Mouse (Mus musculus): ENCODE measurements around the gene Myo10. TPM values are rescaled to one million over a fixed set of nuclear protein-coding genes. Genes with fewer than 3 reads are reported as not detected.

Myo10 gene
- polyA plus RNA-seq, 1 experiment from 2014 or later: 40.5 TPM

DNA sequence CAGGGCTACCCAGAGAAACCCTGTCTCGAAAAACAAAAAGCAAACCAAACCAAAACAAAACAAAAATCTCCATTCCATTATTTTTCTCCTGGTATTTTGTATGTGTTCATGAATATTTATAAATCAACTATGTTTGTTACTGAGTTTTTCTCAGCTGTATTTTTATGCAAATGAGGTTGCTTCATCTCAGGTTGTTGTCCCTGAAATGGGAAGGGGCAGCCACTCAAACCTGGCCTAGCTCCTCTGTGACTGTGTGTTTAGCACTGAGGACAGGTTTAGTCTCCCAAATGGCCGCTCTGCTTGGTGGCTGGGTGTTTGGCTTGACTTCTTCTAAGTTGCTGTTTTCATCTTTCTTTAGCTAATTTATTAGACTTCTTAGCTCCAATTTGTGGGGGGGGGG, 138.7 kb downstream of the Myo10 start:
- no peak for ATAC-seq (replicated peaks; ENCODE audit: low FRiP score)
- 91% methylated on average over 2 of the region's 2 CpGs for WGBS
- no peak overlapping the region for H3K4me3 ChIP-seq (replicated peaks)
- peaks cover 36% of the 10 kb centered on the region for H3K4me1 ChIP-seq
- no peak overlapping the region for H3K9ac ChIP-seq
- no peak overlapping the region for H3K27ac ChIP-seq
- no peak overlapping the region for H3K4me2 ChIP-seq
- no peaks in the 10 kb centered on the region for H3K9me3 ChIP-seq (replicated peaks)
- peaks cover 35% of the 10 kb centered on the region for H3K36me3 ChIP-seq
- H3K27me3 ChIP-seq: no peaks in the 10 kb centered on the region

DNA sequence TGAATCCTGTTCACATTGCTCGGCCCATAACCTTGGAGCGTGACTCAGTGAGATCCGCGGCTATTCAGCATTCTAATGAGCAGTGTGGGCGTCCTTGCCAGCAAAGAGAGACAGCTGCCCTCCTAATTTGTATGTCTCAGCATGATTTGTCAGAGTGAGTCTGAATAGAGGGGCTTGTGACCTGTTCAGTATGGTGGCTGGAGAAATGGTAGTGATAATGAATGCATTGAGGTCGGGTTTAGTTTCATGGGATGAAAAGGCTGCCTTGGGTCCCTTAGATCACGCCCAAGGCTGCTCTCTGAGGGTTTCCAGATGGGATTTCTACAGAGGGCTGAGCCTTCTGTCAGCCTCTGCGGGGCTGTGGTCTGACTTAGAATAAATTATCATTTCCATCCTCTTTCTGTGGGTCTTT, 139.5 kb downstream of the Myo10 start:
- no peak overlapping the region for H3K27ac ChIP-seq
- no peak overlapping the region for H3K4me3 ChIP-seq (replicated peaks)
- H3K4me2 ChIP-seq: no peak overlapping the region
- no peaks in the 10 kb centered on the region for H3K27me3 ChIP-seq
- H3K36me3 ChIP-seq: peaks cover 28% of the 10 kb centered on the region
- H3K9ac ChIP-seq: no peak overlapping the region
- H3K4me1 ChIP-seq: peaks cover 36% of the 10 kb centered on the region
- WGBS: 27% methylated on average over 8 of the region's 8 CpGs
- ATAC-seq (replicated peaks; ENCODE audit: low FRiP score): no peak
- H3K9me3 ChIP-seq (replicated peaks): no peaks in the 10 kb centered on the region

DNA sequence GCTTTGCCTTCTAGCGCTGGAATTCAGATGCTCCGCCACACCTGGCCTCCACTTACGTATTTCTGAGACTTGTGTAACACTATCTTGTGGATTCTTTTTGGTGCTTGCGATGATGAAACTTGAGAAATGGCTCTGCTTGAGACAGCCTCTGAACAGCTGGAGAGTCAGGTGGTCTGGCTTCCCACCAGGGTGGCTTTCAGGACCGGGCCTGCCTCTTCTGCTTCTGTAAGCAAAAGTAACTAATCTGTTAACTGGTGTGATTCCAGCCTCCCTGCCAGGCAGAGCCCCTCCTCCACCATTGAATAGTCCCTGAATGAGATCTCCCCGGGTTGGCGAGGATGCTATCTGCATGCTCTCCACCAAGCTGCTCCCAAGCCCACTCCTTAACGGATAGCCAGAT, 140.0 kb downstream of the Myo10 start:
- peaks cover 41% of the 10 kb centered on the region for H3K4me1 ChIP-seq
- no peaks in the 10 kb centered on the region for H3K9me3 ChIP-seq (replicated peaks)
- peaks cover 28% of the 10 kb centered on the region for H3K36me3 ChIP-seq
- no peak overlapping the region for H3K4me2 ChIP-seq
- no peaks in the 10 kb centered on the region for H3K27me3 ChIP-seq
- H3K27ac ChIP-seq: no peak overlapping the region
- no peak overlapping the region for H3K9ac ChIP-seq
- 41% methylated on average over 8 of the region's 8 CpGs for WGBS
- 0 out of 2 replicates have a peak, but pooled peaks have one; percentile 31 for ATAC-seq (replicated peaks; ENCODE audit: low FRiP score)
- no peak overlapping the region for H3K4me3 ChIP-seq (replicated peaks)

DNA sequence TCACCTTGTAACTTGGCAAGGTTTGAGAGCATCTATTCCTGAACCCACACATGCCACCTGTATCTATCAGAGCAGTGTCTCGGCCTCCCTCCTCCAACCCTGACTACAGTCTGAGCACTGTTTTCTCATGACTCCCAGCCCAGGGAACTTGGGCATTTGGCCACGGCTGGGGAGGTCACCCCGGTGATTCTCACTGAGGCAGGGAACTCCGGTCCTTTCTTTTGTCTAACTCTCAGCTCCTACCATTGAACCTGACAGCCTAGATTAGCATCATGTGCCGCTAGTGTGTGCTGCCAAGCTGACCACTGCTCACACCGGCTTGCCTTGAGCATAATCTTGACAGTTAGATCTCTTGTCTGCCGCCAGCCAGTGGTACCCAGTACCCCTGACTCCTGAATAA, 140.8 kb downstream of the Myo10 start:
- Histone ChIP-seq H3K4me2 (no peak overlapping the region), H3K4me3 (replicated peaks) (no peak overlapping the region), H3K27ac (no peak overlapping the region), H3K9ac (no peak overlapping the region), H3K27me3 (no peaks in the 10 kb centered on the region), H3K9me3 (replicated peaks) (no peaks in the 10 kb centered on the region), H3K36me3 (peaks cover 28% of the 10 kb centered on the region), H3K4me1 (peaks cover 43% of the 10 kb centered on the region)
- no peak for ATAC-seq (replicated peaks; ENCODE audit: low FRiP score)
- 80% methylated on average over 7 of the region's 7 CpGs for WGBS

DNA sequence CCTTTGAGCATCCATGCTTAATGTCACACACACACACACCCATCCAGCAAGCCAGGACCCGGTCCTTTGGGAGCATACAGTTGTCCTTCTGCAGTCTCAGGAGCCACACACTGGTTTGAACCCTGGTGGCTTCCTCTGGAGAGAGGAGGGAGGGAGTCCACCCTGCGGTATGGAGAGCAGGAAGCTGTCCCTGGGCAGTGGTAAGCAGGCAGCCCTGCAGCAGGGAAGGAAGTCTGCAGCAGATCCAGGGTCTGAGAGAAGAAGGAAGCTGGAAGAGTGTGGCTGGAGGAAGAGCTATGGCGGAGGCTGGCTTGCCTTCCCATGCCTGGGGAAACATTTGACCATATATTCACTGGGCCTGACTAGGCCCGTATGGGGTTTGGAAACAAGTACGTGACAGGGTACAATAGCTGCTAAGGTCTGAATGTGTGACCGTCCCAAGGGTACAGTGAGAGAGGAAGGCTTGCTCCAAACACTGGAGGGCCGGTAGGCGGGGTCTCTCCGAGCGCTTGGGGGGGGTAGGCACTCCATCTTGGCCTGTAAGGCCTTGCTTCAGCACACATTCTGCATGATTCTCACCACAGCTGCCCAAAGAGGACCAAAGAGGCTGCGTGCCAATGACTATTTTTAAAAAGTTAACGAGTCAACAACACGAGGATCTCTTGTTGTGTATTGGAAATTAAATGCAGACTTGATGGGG, 142.5 kb downstream of the Myo10 start:
- 82% methylated on average over 13 of the region's 13 CpGs for WGBS
- Histone ChIP-seq H3K9me3 (replicated peaks) (no peaks in the 10 kb centered on the region), H3K9ac (no peak overlapping the region), H3K27ac (no peak overlapping the region; the same call in 1 of the 2 replicates), H3K27me3 (no peaks in the 10 kb centered on the region), H3K4me1 (peaks cover 50% of the 10 kb centered on the region), H3K36me3 (peaks cover 18% of the 10 kb centered on the region; the same call in 1 of the 2 replicates), H3K4me2 (no peak overlapping the region), H3K4me3 (replicated peaks) (no peak overlapping the region)
- ATAC-seq (replicated peaks; ENCODE audit: low FRiP score): no peak

DNA sequence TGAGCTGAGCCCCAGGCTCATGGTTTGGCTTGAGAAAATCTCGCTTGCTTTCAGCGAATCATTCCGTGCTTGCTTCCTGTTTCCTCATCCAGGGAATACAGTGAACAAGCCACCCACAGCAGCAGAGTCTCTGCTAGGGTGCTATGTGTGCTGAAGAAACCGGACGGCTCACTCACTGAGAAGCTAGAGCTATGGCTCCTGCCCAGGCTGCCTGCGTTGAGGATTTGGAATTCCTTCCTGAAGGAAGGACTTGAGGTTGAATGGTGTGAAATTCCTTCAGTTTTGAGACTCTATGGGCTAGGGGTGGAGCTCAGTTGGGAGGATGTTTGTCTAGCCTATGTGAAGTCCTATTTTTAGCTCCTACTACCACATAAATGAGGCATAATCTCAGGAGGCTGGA, 145.5 kb downstream of the Myo10 start:
- Histone ChIP-seq H3K4me3 (replicated peaks) (no peak overlapping the region), H3K9ac (no peak overlapping the region), H3K4me1 (peaks cover 34% of the 10 kb centered on the region), H3K27me3 (no peaks in the 10 kb centered on the region), H3K9me3 (replicated peaks) (no peaks in the 10 kb centered on the region), H3K27ac (peak overlapping the region; percentile 76), H3K36me3 (peaks cover 24% of the 10 kb centered on the region), H3K4me2 (no peak overlapping the region)
- ATAC-seq (replicated peaks; ENCODE audit: low FRiP score): no peak
- WGBS: 48% methylated on average over 6 of the region's 6 CpGs

DNA sequence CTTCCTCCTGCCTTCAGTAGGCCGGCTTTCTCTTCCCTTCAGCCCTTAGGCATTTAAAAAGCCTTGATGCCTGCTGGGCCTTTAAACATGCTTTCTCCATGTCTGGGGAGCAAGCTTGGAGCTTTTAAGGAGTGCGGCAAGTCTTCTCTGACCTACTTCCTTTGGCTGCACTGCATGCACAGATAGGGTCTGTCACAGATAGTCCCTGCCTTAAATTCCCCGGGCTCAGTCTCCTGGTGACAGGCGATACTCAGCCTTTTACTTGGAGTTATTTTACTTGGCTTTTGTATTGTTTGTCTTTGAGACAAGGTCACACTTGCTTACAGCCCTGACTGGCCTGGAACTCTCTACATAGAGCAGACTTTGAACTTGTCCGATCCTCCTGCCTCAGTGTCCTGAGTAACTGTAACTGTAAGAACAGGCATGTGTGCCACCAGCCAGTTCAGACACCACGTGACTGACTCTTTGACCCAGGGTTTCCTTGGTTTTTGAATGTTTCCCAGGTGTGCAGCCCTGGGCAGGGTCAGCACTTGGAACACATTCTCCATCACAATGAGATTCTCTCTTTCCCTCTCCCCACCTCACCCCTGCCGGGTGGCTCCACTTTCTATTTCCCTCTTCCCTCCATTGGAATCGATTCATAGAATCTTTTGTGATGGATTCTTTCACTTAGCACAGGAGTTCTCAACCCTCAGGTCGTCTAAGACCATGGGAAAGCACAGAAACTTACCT, 147.4 kb downstream of the Myo10 start:
- H3K9me3 ChIP-seq (replicated peaks): no peaks in the 10 kb centered on the region
- 53% methylated on average over 9 of the region's 9 CpGs for WGBS
- peaks cover 10% of the 10 kb centered on the region for H3K36me3 ChIP-seq
- H3K4me1 ChIP-seq: peaks cover 46% of the 10 kb centered on the region
- no peak overlapping the region for H3K4me3 ChIP-seq (replicated peaks)
- H3K9ac ChIP-seq: no peak overlapping the region
- no peaks in the 10 kb centered on the region for H3K27me3 ChIP-seq
- H3K4me2 ChIP-seq: no peak overlapping the region
- ATAC-seq (replicated peaks; ENCODE audit: low FRiP score): no peak
- peak overlapping the region; percentile 5 for H3K27ac ChIP-seq

DNA sequence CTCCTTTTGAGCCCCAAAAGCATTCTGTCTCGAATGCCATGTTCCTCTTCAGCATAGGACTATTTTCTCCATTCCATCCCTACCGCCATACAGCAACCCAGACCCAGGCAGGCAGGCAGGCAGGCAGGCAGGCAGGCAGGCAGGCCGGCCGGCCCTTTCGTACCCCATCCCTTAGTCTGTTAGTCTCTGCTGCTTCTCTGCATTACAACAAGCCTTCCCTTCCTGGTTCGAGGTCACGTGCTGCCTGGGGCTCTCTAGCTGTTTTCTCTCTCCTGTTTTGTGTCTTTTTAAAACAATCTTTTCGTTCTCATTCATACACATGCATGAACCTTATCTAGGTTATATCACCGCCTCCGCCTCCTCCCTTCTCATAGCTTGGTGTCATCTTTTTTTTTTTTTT, 149.5 kb downstream of the Myo10 start:
- Histone ChIP-seq H3K36me3 (peaks cover 8% of the 10 kb centered on the region), H3K9ac (no peak overlapping the region), H3K4me3 (replicated peaks) (no peak overlapping the region), H3K9me3 (replicated peaks) (no peaks in the 10 kb centered on the region), H3K4me1 (peaks cover 60% of the 10 kb centered on the region), H3K27me3 (no peaks in the 10 kb centered on the region), H3K4me2 (no peak overlapping the region), H3K27ac (no peak overlapping the region)
- WGBS: 93% methylated on average over 10 of the region's 10 CpGs
- no peak for ATAC-seq (replicated peaks; ENCODE audit: low FRiP score)

DNA sequence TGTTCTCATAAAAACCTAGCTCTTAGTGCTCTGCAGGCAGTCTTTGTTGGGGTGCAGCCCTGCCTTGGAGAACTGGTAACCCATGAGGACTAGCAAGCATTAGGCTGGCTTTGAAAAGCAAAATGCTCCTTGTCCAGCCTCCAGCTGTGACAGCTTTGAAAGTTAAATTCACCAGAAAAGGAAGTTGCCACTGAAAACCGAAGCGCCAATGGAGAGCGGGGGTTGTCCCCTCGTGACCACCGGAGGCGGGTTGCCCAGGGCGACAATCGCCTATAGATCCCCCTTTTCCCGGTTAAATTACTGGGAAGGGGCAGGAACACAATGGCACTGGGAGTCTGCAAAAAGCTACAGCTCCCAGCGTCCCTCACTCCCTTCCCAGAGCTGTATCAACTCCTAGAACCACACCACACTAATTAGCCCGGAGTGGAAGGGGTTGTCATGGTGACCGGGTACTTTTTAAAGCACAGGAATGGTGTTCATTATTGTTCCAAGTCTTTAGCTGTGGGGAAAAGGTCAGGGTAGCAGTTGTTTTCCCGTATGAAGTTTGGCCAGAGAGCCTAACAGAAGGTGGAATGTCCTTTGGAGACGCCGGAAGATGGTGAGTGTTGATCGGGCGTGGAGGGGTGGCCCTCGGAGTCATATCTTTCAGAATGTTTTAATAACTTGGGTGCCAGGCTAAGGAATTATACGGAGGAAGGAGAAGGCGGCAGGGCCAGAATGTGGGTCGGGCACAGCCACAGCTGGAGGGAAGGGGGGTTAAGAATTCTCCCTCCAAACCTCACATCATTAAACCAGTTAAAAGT, 151.6 kb downstream of the Myo10 start:
- peak; percentile 73 for ATAC-seq (replicated peaks; ENCODE audit: low FRiP score)
- no peaks in the 10 kb centered on the region for H3K27me3 ChIP-seq
- peak overlapping the region; percentile 60 for H3K4me2 ChIP-seq
- no peaks in the 10 kb centered on the region for H3K9me3 ChIP-seq (replicated peaks)
- H3K36me3 ChIP-seq: peaks cover 28% of the 10 kb centered on the region
- peak overlapping the region; percentile 31; the same call in 1 of the 2 replicates for H3K9ac ChIP-seq
- peak overlapping the region; percentile 44 for H3K4me3 ChIP-seq (replicated peaks)
- peak overlapping the region; percentile 88 for H3K27ac ChIP-seq
- WGBS: 7% methylated on average over 21 of the region's 21 CpGs
- peaks cover 45% of the 10 kb centered on the region for H3K4me1 ChIP-seq

DNA sequence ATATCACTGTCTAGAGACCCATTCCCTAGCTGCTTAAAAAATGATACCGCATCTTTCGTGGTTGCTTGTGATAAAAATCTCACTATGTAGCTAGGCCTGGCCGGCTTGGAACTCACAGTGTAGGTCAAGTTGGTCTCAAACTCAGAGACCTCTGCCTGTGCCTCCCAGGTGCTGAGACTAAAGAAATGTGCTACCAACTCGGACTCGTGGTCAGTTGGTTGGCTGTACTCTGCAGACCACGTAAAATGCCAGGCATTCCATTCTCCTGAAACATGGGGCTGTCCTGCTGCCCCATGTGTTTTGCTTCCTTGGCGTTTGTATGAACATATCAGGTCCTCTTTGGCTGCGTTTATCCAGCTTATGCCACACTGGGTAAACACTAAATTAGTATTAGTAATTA, 156.6 kb downstream of the Myo10 start:
- Histone ChIP-seq H3K4me2 (no peak overlapping the region), H3K4me3 (replicated peaks) (no peak overlapping the region), H3K4me1 (peaks cover 27% of the 10 kb centered on the region), H3K36me3 (peaks cover 70% of the 10 kb centered on the region), H3K27me3 (no peaks in the 10 kb centered on the region), H3K27ac (no peak overlapping the region), H3K9me3 (replicated peaks) (no peaks in the 10 kb centered on the region), H3K9ac (no peak overlapping the region)
- WGBS: 76% methylated on average over 8 of the region's 8 CpGs
- ATAC-seq (replicated peaks; ENCODE audit: low FRiP score): no peak

DNA sequence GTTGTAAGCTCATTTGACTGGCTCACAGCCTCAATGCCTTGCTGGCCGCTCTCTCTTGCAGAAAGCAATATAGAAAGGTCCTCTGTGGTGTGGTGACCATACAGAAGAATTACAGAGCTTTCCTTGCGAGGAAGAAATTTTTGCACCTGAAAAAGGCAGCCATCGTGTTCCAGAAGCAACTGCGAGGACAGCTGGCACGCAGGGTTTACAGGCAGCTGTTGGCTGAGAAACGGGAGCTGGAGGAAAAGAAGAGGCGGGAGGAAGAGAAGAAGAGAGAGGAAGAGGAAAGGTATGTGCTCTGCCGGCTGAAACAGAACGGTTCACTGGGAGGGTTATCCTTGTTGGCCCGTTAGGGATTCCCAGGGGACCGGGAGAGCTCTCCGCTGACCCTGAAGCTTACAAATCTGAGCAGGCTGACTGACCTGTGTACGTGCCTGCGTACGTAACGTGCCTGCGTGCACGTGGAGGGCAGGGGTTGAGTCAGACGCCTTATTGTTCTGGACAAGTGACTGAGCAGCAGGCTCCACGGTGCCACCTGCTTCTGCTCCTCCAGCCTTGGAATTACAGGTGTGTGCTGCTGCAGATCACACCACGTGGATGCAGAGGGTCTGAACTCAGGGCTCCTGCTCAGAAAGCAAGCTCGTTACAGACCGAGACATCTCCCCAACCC, 157.3 kb downstream of the Myo10 start:
- Histone ChIP-seq H3K27ac (no peak overlapping the region), H3K36me3 (peaks cover 77% of the 10 kb centered on the region), H3K4me3 (replicated peaks) (no peak overlapping the region), H3K4me1 (peaks cover 20% of the 10 kb centered on the region), H3K27me3 (no peaks in the 10 kb centered on the region), H3K9me3 (replicated peaks) (no peaks in the 10 kb centered on the region), H3K4me2 (no peak overlapping the region), H3K9ac (no peak overlapping the region)
- ATAC-seq (replicated peaks; ENCODE audit: low FRiP score): no peak
- WGBS: 82% methylated on average over 23 of the region's 23 CpGs
